Mouse (Mus musculus): ENCODE data around the gene Cd55. TPM values are rescaled to one million over a fixed set of nuclear protein-coding genes. Genes with fewer than 3 reads are reported as not detected.
"Not testable (repeated sequence)": the region's sequence is repeated elsewhere in the genome, so short reads cannot be mapped to it uniquely, and the experiment has no call there.

The Cd55 gene
- polyA plus RNA-seq, 1 experiment from 2014 or later = 31.9 TPM

DNA sequence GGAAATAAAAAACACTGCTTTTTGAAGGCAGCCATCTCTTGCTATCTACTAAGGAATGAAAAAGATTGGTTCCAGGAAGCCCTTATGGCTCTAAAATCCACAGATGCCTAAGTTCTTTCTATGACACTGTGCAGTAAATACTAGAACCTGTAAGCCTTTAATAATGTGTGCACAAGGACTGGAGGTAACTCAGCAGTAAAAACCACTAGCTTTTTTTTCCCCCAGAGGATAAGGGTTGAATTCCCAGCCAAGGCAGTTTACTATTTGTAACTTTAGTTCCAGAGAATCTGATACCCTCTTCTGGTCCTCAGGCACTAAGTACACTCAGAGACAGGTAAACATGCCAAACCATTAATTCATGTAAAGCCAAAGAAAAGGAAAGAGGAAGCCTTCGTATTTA lies 19.6 kb downstream of the Cd55 start:
- not testable (repeated sequence) for H3K4me1 ChIP-seq (replicated peaks; ENCODE audit: control insufficient read depth, insufficient read depth, low read length); DNase-seq (ENCODE audit: low spot score); H3K4me3 ChIP-seq (ENCODE audit: low read depth, low read length); ATAC-seq (replicated peaks; ENCODE audit: low FRiP score); H3K9me3 ChIP-seq (ENCODE audit: control insufficient read depth, low read length); H3K9ac ChIP-seq (ENCODE audit: low read depth, low read length); H3K27ac ChIP-seq (ENCODE audit: low read depth, low read length); H3K27me3 ChIP-seq (replicated peaks; ENCODE audit: control insufficient read depth, insufficient read depth, low read length); H3K4me2 ChIP-seq; H3K36me3 ChIP-seq (ENCODE audit: control insufficient read depth, insufficient read depth, low read length)
- 68% methylated on average over 1 of the region's 1 CpGs for WGBS

DNA sequence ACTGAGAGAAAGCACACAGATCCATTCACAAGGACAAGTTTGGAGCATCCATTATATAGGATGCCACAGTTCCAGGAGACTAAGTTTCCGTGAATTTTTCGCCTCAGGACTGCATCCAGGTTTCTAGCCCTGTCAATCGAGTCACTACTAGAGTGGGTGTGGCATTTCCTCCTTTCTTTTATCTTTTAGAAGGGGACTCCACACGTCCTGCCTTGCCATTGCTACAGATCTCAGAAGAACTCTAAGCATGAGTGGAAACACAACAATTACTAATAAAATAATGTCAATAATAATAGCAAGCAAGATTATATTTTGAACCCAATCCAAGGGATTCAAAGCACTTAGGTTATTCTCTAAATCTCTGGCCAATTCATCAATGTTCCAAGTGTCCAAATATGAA lies 31.6 kb downstream of the Cd55 start:
- Histone ChIP-seq H3K4me3 (ENCODE audit: low read depth, low read length) (no peak overlapping the region), H3K36me3 (ENCODE audit: control insufficient read depth, insufficient read depth, low read length) (no peaks in the 10 kb centered on the region), H3K4me1 (replicated peaks; ENCODE audit: control insufficient read depth, insufficient read depth, low read length) (no peaks in the 10 kb centered on the region; the same call in 1 of the 2 replicates), H3K27ac (ENCODE audit: low read depth, low read length) (no peak overlapping the region), H3K27me3 (replicated peaks; ENCODE audit: control insufficient read depth, insufficient read depth, low read length) (no peaks in the 10 kb centered on the region), H3K9ac (ENCODE audit: low read depth, low read length) (no peak overlapping the region), H3K9me3 (ENCODE audit: control insufficient read depth, low read length) (no peaks in the 10 kb centered on the region), H3K4me2 (no peak overlapping the region)
- 64% methylated on average over 4 of the region's 4 CpGs for WGBS
- DNase-seq (ENCODE audit: low spot score) (no peak), ATAC-seq (replicated peaks; ENCODE audit: low FRiP score) (no peak)

DNA sequence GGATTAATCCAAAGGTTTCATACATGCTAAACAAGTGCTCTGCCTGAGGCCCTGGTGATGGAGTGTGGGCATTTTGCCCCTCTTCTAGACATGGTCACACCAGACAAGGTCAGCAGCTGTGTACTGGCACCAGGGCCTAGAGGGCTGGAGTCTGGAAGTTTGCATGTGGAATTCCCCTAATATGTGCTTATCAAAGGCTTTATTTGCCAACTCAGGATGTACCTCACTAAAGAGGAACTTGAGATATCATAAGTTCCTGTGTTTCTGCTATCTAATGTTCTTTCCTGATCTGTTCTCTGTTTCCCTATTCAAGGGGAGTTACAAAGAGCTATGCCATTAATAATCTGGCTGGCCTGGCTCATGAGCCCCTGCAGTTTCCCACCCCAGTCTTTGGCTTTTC lies 33.9 kb downstream of the Cd55 start:
- DNase-seq (ENCODE audit: low spot score); H3K27ac ChIP-seq (ENCODE audit: low read depth, low read length); H3K36me3 ChIP-seq (ENCODE audit: control insufficient read depth, insufficient read depth, low read length); H3K4me2 ChIP-seq; H3K4me1 ChIP-seq (replicated peaks; ENCODE audit: control insufficient read depth, insufficient read depth, low read length); ATAC-seq (replicated peaks; ENCODE audit: low FRiP score); H3K9ac ChIP-seq (ENCODE audit: low read depth, low read length); H3K27me3 ChIP-seq (replicated peaks; ENCODE audit: control insufficient read depth, insufficient read depth, low read length); H3K9me3 ChIP-seq (ENCODE audit: control insufficient read depth, low read length); H3K4me3 ChIP-seq (ENCODE audit: low read depth, low read length): not testable (repeated sequence)

DNA sequence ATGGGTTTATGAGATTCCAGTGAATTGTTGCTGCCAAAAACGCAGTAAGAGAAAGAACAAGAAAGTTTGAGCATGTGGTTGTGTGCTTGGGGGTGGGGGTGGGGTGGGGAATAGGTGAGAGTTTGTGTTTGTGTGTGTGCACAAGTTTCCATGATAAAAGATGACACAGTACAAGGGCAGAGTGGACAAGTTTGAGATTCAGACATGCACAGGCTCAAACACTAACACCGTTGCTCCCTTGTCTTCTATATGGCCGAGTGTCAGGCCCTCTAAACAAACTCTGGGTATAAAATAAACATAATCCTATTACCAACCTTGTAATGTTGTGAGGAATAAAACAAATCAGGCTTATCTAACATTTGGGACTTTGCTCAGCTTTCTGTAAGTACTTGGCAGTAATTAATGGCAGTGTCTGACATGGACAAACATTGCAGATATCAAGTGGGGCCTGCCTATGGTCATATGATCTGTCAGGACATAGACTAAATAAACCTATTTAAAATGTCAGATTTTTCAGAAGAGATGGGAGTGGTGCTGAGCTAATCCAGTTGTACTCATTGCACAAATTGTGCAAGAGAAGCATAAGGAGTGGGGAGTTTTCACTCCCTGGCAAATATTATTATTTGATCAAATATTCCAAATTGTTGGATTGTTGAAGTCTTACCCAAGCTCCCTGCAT lies 35.2 kb downstream of the Cd55 start:
- H3K4me3 ChIP-seq (ENCODE audit: low read depth, low read length); H3K4me2 ChIP-seq; H3K27ac ChIP-seq (ENCODE audit: low read depth, low read length); DNase-seq (ENCODE audit: low spot score); H3K9me3 ChIP-seq (ENCODE audit: control insufficient read depth, low read length); H3K36me3 ChIP-seq (ENCODE audit: control insufficient read depth, insufficient read depth, low read length); H3K4me1 ChIP-seq (replicated peaks; ENCODE audit: control insufficient read depth, insufficient read depth, low read length); H3K9ac ChIP-seq (ENCODE audit: low read depth, low read length); H3K27me3 ChIP-seq (replicated peaks; ENCODE audit: control insufficient read depth, insufficient read depth, low read length): not testable (repeated sequence)
- 48% methylated on average over 3 of the region's 3 CpGs for WGBS
- ATAC-seq (replicated peaks; ENCODE audit: low FRiP score) = 0 out of 2 replicates have a peak, but pooled peaks have one; percentile 32

DNA sequence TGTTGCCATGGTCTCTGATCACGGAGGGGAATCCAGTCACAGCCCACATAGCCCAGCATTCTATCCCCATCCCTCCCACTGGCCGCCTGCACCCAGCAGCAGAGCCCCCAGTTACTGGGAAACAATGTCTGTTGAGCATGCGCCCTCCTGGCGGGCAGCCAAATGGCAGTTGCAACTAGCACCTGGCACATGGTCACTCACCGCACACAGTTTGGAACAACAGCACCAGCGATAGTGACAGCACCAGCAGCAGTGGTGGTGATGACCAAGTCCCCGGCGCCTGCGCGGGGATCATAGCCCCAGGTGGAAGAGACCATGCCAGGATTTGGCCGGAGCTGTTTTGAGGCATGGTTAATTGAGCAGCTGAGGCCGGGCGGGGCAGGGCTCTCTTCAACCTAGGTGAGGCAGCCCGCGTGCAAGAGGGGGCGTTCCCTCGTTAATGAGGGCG lies 39.9 kb downstream of the Cd55 start, which contains the start of gene Cd55b:
Cd55b (minus strand) TSS at position 346 of the 448 bp plus-strand sequence.
- Histone ChIP-seq H3K9me3 (ENCODE audit: control insufficient read depth, low read length) (no peaks in the 10 kb centered on the region), H3K27me3 (replicated peaks; ENCODE audit: control insufficient read depth, insufficient read depth, low read length) (no peaks in the 10 kb centered on the region), H3K4me3 (ENCODE audit: low read depth, low read length) (no peak within 1 kb of the TSS), H3K36me3 (ENCODE audit: control insufficient read depth, insufficient read depth, low read length) (no peaks in the 10 kb centered on the region), H3K4me2 (no peak within 1 kb of the TSS), H3K4me1 (replicated peaks; ENCODE audit: control insufficient read depth, insufficient read depth, low read length) (no peaks in the 10 kb centered on the region), H3K27ac (ENCODE audit: low read depth, low read length) (no peak within 1 kb of the TSS), H3K9ac (ENCODE audit: low read depth, low read length) (no peak within 1 kb of the TSS)
- no peak for DNase-seq (ENCODE audit: low spot score)
- 58% methylated on average over 18 of the region's 18 CpGs for WGBS
- ATAC-seq (replicated peaks; ENCODE audit: low FRiP score) = no peak; the same call in 1 of the 2 replicates

DNA sequence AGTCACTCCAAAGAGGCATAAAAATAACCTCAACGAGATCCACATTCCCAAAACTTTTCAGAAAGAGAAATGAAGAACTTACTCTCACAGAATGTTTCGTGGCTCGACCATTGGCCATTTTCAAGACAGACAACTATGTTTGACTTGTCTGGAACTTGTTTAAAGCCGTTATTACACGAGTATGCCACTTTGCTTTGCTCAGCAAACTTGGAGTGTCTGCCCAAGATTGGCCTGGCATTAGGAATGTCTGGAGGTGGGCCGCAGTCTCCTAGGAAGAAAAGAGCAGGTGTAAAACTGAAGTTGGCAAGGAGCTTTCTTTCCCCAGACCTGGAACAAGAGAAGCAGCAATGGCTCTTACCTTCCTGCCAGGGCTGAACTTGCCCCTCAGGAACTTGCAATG lies 40.5 kb downstream of the Cd55 start:
- not testable (repeated sequence) for ATAC-seq (replicated peaks; ENCODE audit: low FRiP score); H3K4me3 ChIP-seq (ENCODE audit: low read depth, low read length)

DNA sequence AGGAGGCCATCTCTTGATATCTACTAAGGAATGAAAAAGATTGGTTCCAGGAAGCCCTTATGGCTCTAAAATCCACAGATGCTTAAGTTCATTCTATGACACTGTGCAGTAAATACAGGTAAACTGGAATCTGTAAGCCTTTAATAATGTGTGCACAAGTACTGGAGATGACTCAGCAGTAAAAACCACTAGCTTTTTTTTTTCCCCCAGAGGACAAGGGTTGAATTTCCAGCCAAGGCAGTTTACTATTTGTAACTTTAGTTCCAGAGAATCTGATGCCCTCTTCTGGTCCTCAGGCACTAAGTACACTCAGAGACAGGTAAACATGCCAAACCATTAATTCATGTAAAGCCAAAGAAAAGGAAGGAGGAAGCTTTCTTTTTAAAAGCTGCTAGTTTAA lies 65.4 kb downstream of the Cd55 start:
- not testable (repeated sequence) for H3K27ac ChIP-seq (ENCODE audit: low read depth, low read length); DNase-seq (ENCODE audit: low spot score); H3K9ac ChIP-seq (ENCODE audit: low read depth, low read length); H3K4me1 ChIP-seq (replicated peaks; ENCODE audit: control insufficient read depth, insufficient read depth, low read length); H3K36me3 ChIP-seq (ENCODE audit: control insufficient read depth, insufficient read depth, low read length); H3K27me3 ChIP-seq (replicated peaks; ENCODE audit: control insufficient read depth, insufficient read depth, low read length); H3K4me2 ChIP-seq; ATAC-seq (replicated peaks; ENCODE audit: low FRiP score); H3K4me3 ChIP-seq (ENCODE audit: low read depth, low read length); H3K9me3 ChIP-seq (ENCODE audit: control insufficient read depth, low read length)

More for the DNA sequence above, 40.5 kb downstream of the Cd55 start:
- not testable (repeated sequence) for H3K27ac ChIP-seq (ENCODE audit: low read depth, low read length); H3K9me3 ChIP-seq (ENCODE audit: control insufficient read depth, low read length); H3K36me3 ChIP-seq (ENCODE audit: control insufficient read depth, insufficient read depth, low read length); H3K4me2 ChIP-seq; H3K4me1 ChIP-seq (replicated peaks; ENCODE audit: control insufficient read depth, insufficient read depth, low read length); DNase-seq (ENCODE audit: low spot score); H3K9ac ChIP-seq (ENCODE audit: low read depth, low read length); H3K27me3 ChIP-seq (replicated peaks; ENCODE audit: control insufficient read depth, insufficient read depth, low read length)
- no CpG with 5 or more reads among the region's 6 CpGs for WGBS

Other genes starting within 250 kb of the Cd55 start
- gene Cd55b, start 39.7 kb downstream of the Cd55 start, polyA plus RNA-seq (2014; fragmentation: Nextera tagmentation; extraction: Ambion mirVana) = not detected in 2 replicates
- not detected in 2 replicates for gene Zp3r, start 166.9 kb upstream of the Cd55 start, polyA plus RNA-seq (2014; fragmentation: Nextera tagmentation; extraction: Ambion mirVana)
- gene C4bp, start 198.9 kb upstream of the Cd55 start, polyA plus RNA-seq (2014; fragmentation: Nextera tagmentation; extraction: Ambion mirVana) = 0.34 and 0.47 TPM in 2 replicates